Mouse (Mus musculus) frontal cortex, adult 2 months (tissue): Measurements from ENCODE around the gene Rpl36a-ps1. TPM values are rescaled to one million over a fixed set of nuclear protein-coding genes. Genes with fewer than 3 reads are reported as not detected.
"Not testable (repeated sequence)": the region's sequence is repeated elsewhere in the genome, so short reads cannot be mapped to it uniquely, and the experiment has no call there.

ENCODE experiments used
- DNase-seq, 2 experiments: peaks; one replicate each; pipeline ENCODE4 v3.0.0; 2022; ENCODE audit warnings: low spot score in 1 of 2; ENCODE audit errors: extremely low spot score in 1 of 2
- polyA plus RNA-seq: library from polyadenylated mRNA; depleted of rRNA; stranded (reverse); fragments of >200 nt; gene quantifications from 2 replicates; pipeline ENCODE4 v1.2.3, GENCODE M21; 2012; rRNA removed

Rpl36a-ps1 gene
- 2.4 and 3.1 TPM in 2 replicates for polyA plus RNA-seq

DNA sequence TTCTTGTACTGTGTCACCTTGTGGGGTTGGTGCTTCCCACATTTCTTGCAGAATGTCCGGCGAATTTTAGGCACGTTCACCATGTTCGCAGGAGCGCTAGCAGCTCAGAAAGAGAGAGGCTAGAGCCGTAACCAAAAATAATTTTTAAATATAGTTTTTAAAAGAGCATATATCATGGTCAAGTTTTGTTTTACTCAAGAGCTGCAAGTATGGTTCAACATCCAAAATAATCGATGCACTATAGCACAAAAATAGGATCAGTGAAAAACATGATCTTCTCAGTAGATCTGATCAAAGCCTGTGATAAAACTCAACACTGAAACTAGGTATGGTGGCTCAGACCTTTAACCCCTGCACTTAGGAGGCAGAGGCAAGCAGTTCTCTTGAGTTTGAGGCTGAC lies at the start of gene Rpl36a-ps1:
Gene Rpl36a-ps1, minus strand, starts transcription at position 101 of the 400 bp plus-strand sequence.
- DNase-seq, result no peak

DNA sequence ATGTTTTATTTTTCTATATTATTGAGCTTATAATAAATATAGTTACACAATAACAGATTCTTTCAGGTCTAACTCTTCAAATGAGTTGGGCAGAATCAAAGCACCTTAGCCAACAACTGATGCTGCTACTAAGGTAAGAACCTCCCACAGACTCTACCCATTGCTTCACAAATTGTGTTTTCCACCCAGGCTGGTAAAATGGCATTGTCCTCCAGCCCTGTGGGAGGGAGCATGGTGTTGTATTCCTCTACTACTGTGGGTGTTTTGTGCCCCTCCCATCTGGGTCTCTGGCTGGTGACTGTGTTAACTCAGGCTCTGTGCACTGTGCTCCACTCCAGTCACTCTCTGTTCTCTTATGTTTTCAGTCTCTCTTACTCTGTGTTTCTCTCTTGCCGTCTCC lies 49.4 kb upstream of the Rpl36a-ps1 start:
- DNase-seq, result no peak

DNA sequence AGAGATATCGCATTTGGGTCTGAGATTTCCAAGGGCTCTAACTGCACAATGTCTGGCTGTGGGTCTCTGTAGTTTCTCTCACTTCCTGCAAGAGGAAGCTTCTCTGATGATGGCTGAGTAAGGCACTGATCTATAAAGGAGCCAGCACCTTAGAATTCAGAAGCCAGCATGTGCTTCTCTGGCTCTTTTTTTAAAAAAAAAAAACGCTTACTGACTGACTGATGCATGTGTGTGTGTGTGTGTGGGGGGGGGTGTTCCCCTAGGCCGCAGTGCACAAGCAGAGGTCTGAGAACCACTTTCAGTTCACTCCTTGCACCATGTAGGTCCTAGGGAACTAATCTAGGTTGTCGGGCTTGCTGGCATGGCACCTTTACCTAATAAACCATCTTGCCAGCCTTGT lies 47.3 kb upstream of the Rpl36a-ps1 start:
- no peak for DNase-seq

DNA sequence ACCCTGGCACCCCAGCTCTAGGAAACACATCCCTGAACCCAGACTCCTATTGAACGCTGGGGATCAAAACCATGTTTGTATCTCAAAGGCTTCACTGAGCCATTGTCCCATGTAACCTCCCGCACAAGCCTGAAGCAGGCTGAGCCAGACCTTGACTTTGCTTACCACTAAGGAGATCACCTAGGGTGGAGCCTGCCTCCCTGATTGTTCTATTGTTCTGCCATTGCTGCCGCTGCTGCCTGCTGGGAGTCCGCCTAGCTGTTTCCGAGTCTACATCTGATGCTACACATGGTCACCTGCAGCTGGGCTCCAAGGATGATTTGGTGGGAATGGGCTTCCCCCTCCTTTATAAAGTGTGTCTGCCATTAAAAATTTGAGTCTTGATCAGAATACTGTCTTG lies 45.2 kb upstream of the Rpl36a-ps1 start:
- DNase-seq, result not testable (repeated sequence)

DNA sequence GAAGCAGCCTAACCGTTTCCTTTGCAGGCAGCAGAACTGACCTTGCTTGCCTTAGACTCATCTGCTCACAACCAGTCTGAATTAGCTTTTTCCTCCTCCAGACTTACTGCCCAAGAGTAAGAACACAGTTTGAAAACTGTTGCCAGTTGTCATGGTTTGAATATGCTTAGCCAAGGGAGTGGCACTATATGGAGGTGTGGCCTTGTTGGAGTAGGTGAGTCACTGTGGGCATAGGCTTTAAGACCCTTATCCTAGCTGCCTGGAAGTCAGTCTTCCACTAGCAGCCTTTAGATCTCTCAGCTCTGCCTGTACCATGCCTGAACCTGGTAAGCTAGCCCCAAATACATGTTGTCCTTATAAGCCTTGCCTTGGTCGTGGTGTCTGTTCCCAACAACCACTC lies 43.6 kb upstream of the Rpl36a-ps1 start:
- no peak for DNase-seq

DNA sequence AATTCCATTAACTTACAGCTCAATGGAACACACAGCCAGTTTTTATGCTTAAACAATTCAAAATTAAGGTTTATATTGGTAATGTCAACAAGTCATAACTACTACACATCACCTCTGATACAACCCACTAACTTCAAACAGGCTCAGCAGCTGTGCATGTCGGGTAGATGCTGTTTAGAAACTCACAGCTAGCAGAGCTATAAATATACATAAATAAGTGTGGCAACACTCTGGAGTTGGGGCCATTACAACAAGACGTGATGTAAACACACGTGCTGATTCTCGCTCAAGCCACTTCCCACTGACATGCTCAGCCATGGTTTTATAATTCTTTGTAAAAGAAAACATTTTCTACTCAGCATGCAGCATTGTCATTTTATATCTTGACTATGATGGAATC lies 41.9 kb upstream of the Rpl36a-ps1 start:
- no peak for DNase-seq

DNA sequence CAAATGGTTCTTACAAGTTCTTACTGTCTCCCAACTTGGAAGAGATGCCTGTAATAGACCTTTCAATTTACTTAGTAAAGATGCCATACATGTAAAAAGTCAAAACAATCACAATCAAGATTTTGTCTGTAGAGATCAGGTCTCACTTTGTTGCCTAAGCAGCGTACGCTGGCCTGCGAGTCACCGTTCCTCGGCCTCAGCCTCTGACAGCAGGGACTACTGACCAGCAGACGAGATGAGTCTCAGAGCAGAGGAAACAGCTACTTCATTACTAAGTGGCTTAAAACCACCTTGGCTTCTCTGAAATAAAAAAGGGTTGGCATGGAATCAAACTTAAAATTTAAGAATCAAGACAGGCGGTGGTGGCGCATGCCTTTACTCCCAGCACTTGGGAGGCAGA lies 40.7 kb upstream of the Rpl36a-ps1 start:
- not testable (repeated sequence) for DNase-seq

DNA sequence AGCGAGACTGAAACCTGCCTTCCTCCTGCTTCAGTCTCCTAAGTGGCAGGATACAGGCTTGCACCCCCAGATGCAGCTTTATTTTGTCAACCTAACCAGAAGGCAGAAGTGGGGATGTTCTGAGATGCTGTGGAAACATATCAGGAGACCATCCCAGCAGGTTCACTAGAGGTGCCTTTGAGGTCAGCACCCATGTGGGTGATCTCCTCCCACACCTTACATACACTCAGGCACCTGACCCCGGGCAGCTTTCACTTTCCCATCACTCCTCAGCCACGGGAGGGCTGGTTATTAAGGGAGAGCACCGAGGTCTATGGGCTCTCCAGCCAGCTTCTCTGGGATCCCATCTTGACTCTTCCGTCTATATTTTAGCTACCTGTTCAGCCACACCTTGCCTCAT lies 38.5 kb upstream of the Rpl36a-ps1 start:
- DNase-seq, result no peak

DNA sequence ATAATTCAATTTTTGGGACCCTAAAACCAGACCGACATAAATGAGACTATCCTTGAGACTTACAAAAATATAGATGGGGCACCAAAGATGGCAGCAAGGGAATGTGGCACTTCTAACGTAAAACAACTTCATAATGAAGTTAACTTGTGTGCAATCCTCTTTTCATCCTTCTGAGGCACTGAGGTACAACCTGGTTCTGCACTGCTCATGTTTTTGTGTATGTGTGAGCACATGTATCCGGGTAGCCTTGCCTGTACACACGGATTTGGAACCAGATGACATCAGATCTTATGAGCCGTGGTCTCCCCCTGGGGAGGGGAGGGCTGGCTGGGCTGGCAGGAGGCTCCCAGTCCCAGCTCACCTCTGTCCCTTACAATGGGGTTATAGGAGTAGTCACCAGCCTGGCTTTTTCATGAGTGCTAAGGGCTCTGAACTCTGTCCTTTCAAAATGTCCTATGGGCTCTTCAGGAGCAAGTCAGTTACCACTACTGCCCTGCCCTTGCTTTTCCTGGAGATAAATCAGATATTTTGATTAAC lies 37.3 kb upstream of the Rpl36a-ps1 start:
- DNase-seq, result no peak

DNA sequence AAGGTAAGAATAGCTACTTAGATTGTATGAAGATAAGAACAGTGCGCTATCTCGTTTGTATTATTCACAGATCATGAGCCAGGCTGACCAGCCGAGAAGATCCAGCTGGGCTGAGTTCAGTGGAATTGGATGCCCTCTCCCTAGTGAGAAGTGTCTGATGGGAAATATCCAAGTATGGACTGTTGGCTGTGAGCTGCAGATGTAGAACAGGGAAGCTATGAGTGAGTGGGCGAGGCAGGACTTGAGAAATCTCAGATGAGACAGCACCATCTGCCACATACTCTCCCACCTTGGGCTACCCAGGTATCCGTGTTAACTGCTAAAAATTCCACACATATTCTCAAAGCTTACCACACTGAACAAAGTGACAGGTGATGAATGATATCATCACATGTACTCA lies 35.9 kb upstream of the Rpl36a-ps1 start:
- peak in 1 of 2 experiments; percentile 19 for DNase-seq

DNA sequence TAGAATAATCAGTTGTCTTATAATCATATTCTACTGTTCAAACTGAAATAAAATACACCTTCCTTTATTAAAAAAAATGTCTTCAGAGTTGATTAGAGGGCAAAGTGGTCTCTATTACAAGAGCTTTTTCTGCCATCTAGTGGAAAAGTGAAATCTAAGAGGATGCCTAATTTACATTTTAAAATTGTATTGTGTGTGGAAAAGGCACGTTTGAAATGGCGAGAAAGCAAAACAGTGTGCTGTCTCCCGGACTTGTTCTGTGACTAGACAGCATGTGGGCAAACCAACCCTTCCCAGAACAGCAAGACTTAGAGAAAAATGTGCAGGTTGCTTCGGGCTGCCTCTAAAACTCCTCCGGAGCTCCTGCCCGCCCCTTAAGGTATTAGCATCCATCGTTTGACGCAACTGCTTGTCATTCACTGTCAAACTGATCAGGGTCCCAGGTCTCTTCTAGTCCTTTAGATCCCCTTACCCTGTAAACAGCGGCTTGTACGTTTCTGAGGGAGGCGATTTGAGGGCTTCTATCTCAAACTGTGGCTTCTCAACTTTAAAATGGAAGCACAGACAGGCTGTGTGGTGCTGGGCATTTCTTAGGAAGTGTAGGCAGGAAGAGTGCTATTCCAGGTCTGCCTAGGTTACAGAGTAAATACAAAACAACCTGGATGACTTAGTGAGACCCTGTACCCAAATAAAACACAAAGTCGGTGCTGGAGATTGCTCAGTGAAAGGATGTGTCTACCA lies 28.4 kb upstream of the Rpl36a-ps1 start:
- DNase-seq, result peak in 1 of 2 experiments; percentile 30

DNA sequence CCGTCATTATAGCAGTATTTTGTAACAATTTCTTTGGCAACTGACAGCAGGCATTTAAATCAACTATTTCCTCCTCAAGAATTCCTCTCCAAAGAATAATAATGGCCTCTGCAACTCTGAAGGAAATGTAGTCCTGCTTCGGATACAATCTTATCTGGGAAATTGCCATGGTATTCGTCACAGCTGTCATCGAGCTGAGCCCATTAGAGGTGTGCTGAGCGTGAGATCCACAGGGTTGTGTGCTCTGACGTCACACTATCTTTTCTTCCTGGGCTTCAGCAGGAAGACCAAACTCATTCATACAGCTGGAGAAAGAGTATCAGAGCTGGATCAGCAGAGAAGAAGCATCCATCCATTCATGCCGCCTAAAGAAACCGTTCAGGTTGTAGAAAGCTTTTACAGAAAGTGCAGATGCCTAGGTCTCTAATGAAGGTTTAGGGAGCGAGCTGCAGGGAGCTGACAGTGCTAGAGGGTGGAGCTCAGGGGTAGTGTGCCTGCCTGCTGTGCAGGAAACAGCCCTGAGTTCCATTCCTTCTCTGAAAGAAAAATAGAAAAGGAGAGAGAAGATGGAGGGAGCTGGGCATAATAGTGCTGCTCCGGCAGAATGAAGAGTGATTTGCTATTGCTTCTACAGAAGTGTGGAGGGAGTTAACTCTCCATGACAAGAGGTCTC lies 25.2 kb upstream of the Rpl36a-ps1 start:
- no peak for DNase-seq

DNA sequence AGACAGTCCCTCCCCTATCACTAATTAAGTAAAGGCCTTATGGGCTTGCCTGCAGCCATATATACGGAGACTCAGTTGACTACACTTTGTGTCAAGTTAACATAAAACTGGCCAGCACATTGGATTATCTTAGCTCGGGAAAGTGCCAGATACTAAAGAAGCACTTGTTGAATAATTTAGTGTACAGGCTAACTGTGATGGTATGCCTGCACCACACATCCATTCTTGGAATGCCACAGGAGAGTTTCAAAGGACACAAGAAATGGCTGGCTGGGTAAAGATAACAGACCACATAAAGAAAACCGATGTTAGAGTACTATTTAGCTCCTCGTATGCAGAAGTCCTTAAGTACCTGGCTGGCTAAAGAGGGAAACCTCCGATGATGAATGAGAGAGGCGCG lies 24.6 kb upstream of the Rpl36a-ps1 start:
- no peak for DNase-seq

DNA sequence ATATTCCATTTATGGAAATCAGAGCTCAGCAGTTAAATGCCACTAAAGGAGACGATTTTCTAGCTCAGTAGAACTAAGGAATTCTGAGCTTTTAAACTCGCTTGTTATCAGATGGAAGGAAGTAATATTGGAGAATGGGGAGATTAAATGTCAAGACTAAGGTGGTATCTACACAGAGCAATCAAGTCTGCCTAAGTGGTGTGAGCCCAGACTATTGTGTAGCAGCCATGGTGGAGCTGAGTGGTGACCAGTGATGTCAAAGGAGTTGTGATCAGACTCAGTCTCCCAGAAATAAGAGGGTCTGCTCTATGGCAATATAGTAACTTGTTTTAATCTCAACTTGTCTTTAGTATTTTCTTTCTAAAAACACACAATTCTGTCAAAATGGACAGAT lies 16.8 kb upstream of the Rpl36a-ps1 start:
- DNase-seq, result no peak

DNA sequence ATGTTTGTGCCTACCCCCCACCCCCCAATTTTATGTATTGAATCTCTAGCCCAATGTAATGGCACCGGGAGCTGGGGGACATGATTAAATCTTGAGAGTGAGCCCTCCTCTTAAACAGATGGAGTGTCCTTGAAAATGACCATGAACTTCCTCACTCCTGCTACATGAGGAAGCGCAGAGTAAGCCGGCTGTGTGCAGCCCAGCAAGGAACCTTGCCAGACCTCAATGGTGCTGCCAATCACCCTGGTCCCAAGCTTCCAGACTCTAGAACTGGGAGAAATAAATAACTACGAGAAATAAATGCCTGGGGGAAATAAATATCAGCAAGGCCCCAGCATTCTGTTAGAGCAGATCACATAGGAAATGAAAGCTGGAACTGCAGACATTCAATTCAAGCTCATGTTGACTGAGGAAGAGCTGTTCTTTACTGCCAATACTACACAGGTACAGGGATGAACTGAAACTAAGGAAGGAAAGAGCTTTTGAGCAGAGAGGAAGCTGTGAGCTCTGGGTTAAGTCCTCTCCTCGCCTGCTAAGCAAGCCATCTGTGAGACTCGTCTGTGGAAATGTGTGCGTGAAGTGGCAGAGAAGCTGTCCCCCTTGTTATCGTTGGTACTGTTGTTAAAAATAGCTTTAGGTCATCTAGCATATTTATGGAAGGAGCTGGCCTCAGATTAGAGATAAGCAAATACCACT lies 16.3 kb upstream of the Rpl36a-ps1 start:
- DNase-seq, result peak in 1 of 2 experiments; percentile 5

DNA sequence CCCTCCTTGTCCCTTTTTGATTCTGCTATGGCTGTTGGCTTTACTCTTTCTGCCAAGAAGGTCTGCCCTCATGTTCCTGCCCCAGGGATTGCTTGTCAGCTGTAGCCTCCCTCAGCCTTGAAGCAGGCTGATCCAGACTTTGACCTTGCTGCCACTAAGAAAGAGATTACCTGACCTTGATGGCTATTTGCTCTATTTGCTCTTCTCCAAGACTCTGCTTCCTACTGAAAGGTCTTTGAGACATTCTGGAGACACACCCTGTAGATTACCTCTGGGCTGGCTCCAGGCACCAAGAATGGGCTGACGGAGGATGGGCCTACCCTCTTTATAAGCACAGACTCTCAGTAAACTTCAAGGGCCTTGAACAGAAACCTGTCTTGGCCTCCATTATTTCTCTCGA lies 1.6 kb downstream of the Rpl36a-ps1 start:
- DNase-seq, result no peak

DNA sequence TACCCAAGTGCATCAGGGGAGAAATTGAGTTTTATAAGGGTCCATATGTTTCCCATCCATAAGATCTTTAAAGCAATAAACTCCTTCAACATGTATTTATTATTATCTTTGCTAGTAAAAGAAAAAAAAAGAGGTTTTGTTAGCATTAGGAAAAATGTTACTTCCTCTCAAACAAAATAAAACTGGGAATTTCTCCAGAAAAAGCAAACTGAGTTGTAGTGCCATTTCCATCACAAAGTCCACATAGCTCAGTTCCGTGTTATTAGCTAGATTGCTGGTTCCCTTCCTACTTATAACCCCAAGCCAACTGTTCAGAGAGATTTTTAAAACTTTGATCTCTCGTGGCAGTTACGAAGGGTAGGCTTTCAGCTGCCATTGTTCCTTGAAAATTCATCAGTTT lies 3.5 kb downstream of the Rpl36a-ps1 start:
- DNase-seq, result no peak

DNA sequence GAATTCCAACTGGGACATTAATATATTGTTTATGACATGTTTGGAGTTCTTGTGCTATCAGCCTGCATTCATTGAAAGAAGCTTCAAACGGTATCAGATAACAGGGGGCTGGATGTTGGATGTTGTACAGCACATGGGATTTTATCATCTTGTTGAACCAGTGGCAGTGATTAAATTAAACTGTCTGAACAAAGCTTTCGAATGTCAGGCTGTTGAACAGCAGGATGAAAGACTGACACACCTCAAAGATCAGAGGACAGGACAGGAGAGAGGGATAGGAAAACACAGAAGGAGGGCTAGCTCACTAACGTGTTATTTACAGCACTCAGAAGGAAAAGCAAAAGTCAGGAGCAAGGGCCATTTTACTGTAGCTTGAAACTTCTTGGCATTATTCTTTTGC lies 4.3 kb downstream of the Rpl36a-ps1 start:
- DNase-seq, result no peak

DNA sequence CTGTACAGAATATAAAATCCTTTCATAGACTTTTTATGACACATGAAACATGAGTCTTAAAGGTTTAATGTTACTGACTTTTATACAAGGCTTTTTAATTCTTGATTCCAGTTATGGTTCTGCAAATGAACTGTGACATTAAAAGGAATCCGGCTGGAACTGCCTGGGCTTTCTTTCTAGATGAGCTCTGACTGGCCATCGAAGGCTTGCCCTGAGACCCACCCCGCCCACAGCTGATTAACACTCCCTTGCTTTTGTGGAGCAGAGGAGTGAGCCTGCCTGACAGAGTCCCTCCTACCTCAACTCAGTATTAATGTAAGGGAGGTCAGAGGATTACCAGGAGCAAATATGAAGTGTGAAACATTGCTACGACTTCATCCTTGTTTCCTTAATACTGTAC lies 22.2 kb downstream of the Rpl36a-ps1 start:
- no peak for DNase-seq

DNA sequence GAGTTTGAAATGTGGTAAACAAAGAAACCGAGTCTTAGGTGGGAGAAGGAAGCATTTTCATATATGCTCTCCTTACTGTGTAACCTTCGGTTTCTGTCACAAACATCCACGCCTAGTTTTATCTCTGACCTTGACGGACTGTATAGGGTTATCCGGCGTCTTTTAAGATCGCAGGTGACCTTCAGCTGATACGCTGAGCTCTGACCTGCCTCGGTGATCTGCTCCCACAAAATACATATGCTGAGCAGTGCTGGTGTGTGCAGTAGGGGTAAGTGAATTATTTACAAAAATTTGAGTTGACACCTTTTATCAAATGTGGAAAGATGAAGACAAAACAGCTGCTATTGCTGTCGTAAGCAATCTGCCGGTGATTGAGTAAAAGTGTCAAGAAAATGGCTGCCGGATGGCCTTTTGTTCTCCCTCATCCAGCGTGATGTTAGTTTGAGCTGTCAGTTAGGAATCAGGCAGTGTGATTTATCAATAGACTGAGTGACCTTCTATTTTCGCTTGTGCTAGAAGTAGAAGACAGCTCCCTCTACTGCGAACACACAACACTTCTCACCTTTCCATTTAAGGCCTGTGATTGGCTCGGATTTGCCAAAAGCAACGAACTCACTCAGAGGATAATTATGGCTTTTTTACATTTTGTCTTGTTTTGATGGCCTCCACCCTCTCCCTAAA lies 35.0 kb downstream of the Rpl36a-ps1 start:
- DNase-seq, result no peak

DNA sequence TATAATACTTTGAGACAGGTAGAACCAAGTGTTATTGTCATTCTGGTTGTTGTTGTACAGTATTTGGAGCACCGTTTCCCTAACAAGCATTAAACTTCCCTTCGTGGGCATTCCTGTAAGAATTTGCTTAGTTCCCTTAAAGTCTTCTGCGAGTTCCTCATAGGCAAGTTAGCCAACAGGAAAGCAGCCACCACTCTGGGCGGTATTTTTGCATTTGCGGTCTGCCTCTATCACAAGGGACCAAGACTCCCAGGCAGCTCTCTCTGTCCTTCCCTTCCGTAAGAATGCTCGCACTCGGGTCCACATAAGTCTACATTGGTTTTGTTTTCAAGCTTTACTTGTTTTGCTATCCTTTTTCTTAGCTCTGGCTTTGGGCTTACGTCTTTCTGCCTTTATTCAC lies 37.3 kb downstream of the Rpl36a-ps1 start:
- no peak for DNase-seq
